14 mouse cellular contexts compared by ENCODE assay signal in genomic region chr9:113738021-113738420, GRCm38 (mm10). TPM values are rescaled to one million over a fixed set of nuclear protein-coding genes. Genes with fewer than 3 reads are reported as not detected.
A peak's percentile ranks its signal among the peaks of the same experiment; 100 is the strongest.
DNase-seq lines count a peak whose midpoint lies in the region; ATAC-seq and TF ChIP-seq lines count a peak whose summit lies in the region.
"Had no signal": no experiment of that assay in that cellular context is flagged by ENCODE, and none has a peak within 500 bp of the region (broad histone marks: within the 10 kb centered on the region; RNA-seq: fewer than 3 reads in every experiment).

No protein-coding gene starts in this region.

- WGBS in kidney, embryonic 15.5 days, result 73% methylated on average over 9 of the region's 9 CpGs
- 62% methylated on average over 9 of the region's 9 CpGs for WGBS in stomach, postnatal 0 days

- H3K36me3 ChIP-seq in kidney, embryonic 15.5 days, result no peaks in the 10 kb centered on the region
- no peaks in the 10 kb centered on the region for H3K36me3 ChIP-seq in myocyte (ENCODE audit: control insufficient read depth, insufficient read depth)
- no peaks in the 10 kb centered on the region for H3K36me3 ChIP-seq in stomach, postnatal 0 days (ENCODE audit: control insufficient read depth, insufficient read depth, low read length)
- H3K36me3 ChIP-seq: embryonic facial prominence, embryonic 13.5 days; limb, embryonic 10.5 days; neural tube, embryonic 12.5 days had no signal

- H3K27ac ChIP-seq in kidney, embryonic 15.5 days, result no peak overlapping the region
- no peak overlapping the region for H3K27ac ChIP-seq in stomach, postnatal 0 days (replicated peaks)
- H3K27ac ChIP-seq: embryonic facial prominence, embryonic 13.5 days; limb, embryonic 10.5 days; neural tube, embryonic 12.5 days had no signal

- no peak for ATAC-seq in cerebellum, adult (ENCODE audit: insufficient number of reproducible peaks, low FRiP score, low TSS enrichment)
- no peak for ATAC-seq in kidney, embryonic 15.5 days (replicated peaks; ENCODE audit: low FRiP score)
- ATAC-seq in stomach, postnatal 0 days (ENCODE audit: low FRiP score, low TSS enrichment), result no peak

- TF ChIP-seq CTCF in stomach, postnatal 0 days (IDR thresholded peaks at IDR 0.05; ENCODE audit: low read depth), result no peak

- peaks cover 9% of the 10 kb centered on the region for H3K4me1 ChIP-seq in kidney, embryonic 15.5 days
- H3K4me1 ChIP-seq in stomach, postnatal 0 days (replicated peaks; ENCODE audit: control insufficient read depth, insufficient read depth), result peaks cover 7% of the 10 kb centered on the region; the same call in 1 of the 2 replicates

- H3K9me3 ChIP-seq in kidney, embryonic 15.5 days (replicated peaks), result no peaks in the 10 kb centered on the region
- no peaks in the 10 kb centered on the region for H3K9me3 ChIP-seq in stomach, postnatal 0 days (ENCODE audit: control insufficient read depth, low read length)
- H3K9me3 ChIP-seq: embryonic facial prominence, embryonic 13.5 days; limb, embryonic 10.5 days; neural tube, embryonic 12.5 days had no signal

- H3K27me3 ChIP-seq in kidney, embryonic 15.5 days, result no peaks in the 10 kb centered on the region
- H3K27me3 ChIP-seq in myocyte (ENCODE audit: control insufficient read depth, insufficient read depth, insufficient read length), result no peaks in the 10 kb centered on the region
- H3K27me3 ChIP-seq in stomach, postnatal 0 days (ENCODE audit: control insufficient read depth, insufficient read depth, low read length), result no peaks in the 10 kb centered on the region
- H3K27me3 ChIP-seq: embryonic facial prominence, embryonic 13.5 days; neural tube, embryonic 12.5 days had no signal

- no peak for TF ChIP-seq EP300 in stomach, postnatal 0 days (optimal IDR thresholded peaks at IDR 0.05)

- no peak overlapping the region for H3ac ChIP-seq in myocyte (ENCODE audit: control insufficient read depth, insufficient read length)

- no peak for TF ChIP-seq POLR2A in myocyte (IDR thresholded peaks at IDR 0.05; ENCODE audit: insufficient read length, low read depth)

- no peak overlapping the region for H3K4me3 ChIP-seq in kidney, embryonic 15.5 days (replicated peaks)
- no peak overlapping the region for H3K4me3 ChIP-seq in myocyte
- H3K4me3 ChIP-seq in stomach, postnatal 0 days (ENCODE audit: low read depth, low read length), result no peak overlapping the region
- H3K4me3 ChIP-seq: embryonic facial prominence, embryonic 13.5 days; limb, embryonic 10.5 days; neural tube, embryonic 12.5 days had no signal

- no peak overlapping the region for H3K4me2 ChIP-seq in kidney, embryonic 15.5 days
- no peak overlapping the region for H3K4me2 ChIP-seq in myocyte (ENCODE audit: low read depth)
- no peak overlapping the region for H3K4me2 ChIP-seq in stomach, postnatal 0 days (replicated peaks; ENCODE audit: low read depth)
- H3K4me2 ChIP-seq: embryonic facial prominence, embryonic 13.5 days; midbrain, embryonic 11.5 days; neural tube, embryonic 12.5 days had no signal

- DNase-seq in cerebellum, adult 9-11 months, result peak; percentile 19
- peak; percentile 15 for DNase-seq in kidney, postnatal 10 days
- DNase-seq in testis, postnatal 14 days (ENCODE audit: low spot score), result peak; percentile 78
- no peak for DNase-seq in testis, postnatal 10 days (ENCODE audit: low spot score)
- DNase-seq in stomach, postnatal 0 days (ENCODE audit: low spot score), result no peak
- DNase-seq: right cerebral cortex, adult 18-20 months; thymus, postnatal 36 days had no signal

- H3K9ac ChIP-seq in kidney, embryonic 15.5 days, result no peak overlapping the region
- H3K9ac ChIP-seq in stomach, postnatal 0 days (ENCODE audit: low read length), result no peak overlapping the region
- H3K9ac ChIP-seq: embryonic facial prominence, embryonic 13.5 days; neural tube, embryonic 12.5 days had no signal

- H3K79me2 ChIP-seq in myocyte (ENCODE audit: control insufficient read depth, insufficient read depth), result peaks cover 11% of the 10 kb centered on the region

TF ChIP-seq in myocyte, 11 proteins besides CTCF, POLR2A, EP300 and RAD21:
- TF ChIP-seq SRF (IDR thresholded peaks at IDR 0.05; ENCODE audit: control insufficient read depth, insufficient read length, low read depth) (no peak), MAX (IDR thresholded peaks at IDR 0.05; ENCODE audit: low read depth) (no peak), CEBPB (IDR thresholded peaks at IDR 0.05; ENCODE audit: insufficient read depth, poor library complexity, severe bottlenecking) (no peak), TCF3 (IDR thresholded peaks at IDR 0.05; ENCODE audit: insufficient read length, low read depth) (no peak), E2F4 (IDR thresholded peaks at IDR 0.05; ENCODE audit: insufficient read depth) (no peak), POLR2AphosphoS2 (IDR thresholded peaks at IDR 0.05; ENCODE audit: insufficient read length, low read depth) (peak; percentile 8), MYOG (IDR thresholded peaks at IDR 0.05; ENCODE audit: control insufficient read depth in 1 of 3, insufficient read depth in 1 of 3, insufficient read length in 2 of 3, low read depth in 2 of 3) (no peak), USF1 (IDR thresholded peaks at IDR 0.05; ENCODE audit: low read depth) (no peak), TCF12 (IDR thresholded peaks at IDR 0.05; ENCODE audit: insufficient read depth, poor library complexity, severe bottlenecking) (no peak)

RNA-seq across cellular contexts. Expression of gene Clasp2, which starts 3.3 kb away (rescaled TPM):
- polyA plus RNA-seq in kidney, embryonic 15.5 days (2015; fragmentation: Nextera tagmentation; extraction: Ambion mirVana), result 25.4 and 25.6 TPM in 2 replicates
- polyA plus RNA-seq in myocyte (2012; fragmentation: generic; extraction: Trizol), result 6.6 TPM
- polyA plus RNA-seq in stomach, postnatal 0 days (2015; fragmentation: Nextera tagmentation; extraction: Ambion mirVana), result 8.4 and 8.6 TPM in 2 replicates

RNA-seq across cellular contexts. Expression of gene Pdcd6ip, which starts 30.0 kb away (rescaled TPM):
- 76.4 and 79.6 TPM in 2 replicates for polyA plus RNA-seq in kidney, embryonic 15.5 days (2015; fragmentation: Nextera tagmentation; extraction: Ambion mirVana)
- 56.3 TPM for polyA plus RNA-seq in myocyte (2012; fragmentation: generic; extraction: Trizol)
- 69.4 and 70.8 TPM in 2 replicates for polyA plus RNA-seq in stomach, postnatal 0 days (2015; fragmentation: Nextera tagmentation; extraction: Ambion mirVana)

Comparison
In these comparisons a context has a peak if more than half of its experiments do, and no peak if none do; other contexts are left out.
1. DNase-seq: peak in cerebellum, adult 9-11 months (single experiment), kidney, postnatal 10 days (single experiment) and testis, postnatal 14 days (single experiment); none in testis, postnatal 10 days (single experiment) and stomach, postnatal 0 days (single experiment).